Mouse (Mus musculus) 416B (cell line): ENCODE measurements at regions not wholly inside any gene's neighbourhood (a gene's known extent, or its start where the extent isn't known, plus 50 kb on each side); places are given as distances from the start of the nearest gene placed in this dataset.
A peak's percentile ranks its signal among the peaks of the same experiment; 100 is the strongest.

ENCODE experiments used
- DNase-seq: peaks from one replicate; pipeline ENCODE4 v3.0.0; 2011; ENCODE audit warnings: low read depth

GRCm38 (mm10) chr9:88069834-88070233, 257.2 kb upstream of the Nt5e start:
- DNase-seq = no peak

DNA sequence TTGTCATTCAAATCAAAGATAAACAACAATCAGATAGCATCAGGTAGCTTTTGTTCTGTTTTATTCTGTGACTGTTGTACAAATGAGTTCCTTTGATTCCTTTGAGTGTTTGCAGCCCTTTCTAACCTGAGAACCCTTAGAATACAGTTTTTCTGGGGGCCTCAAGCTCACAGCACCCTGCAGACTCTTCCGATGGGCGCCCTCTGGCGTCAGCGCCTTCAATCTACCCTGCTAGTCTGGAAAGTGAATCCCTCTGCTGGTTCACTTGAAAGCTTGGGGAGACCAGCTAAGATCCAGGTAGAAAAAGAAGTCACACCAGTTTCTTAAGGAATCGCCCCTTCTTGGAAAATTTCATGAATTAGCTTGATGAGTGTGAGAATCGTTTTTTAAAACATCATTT, 253.8 kb upstream of the Nt5e start:
- peak; percentile 26 for DNase-seq

DNA sequence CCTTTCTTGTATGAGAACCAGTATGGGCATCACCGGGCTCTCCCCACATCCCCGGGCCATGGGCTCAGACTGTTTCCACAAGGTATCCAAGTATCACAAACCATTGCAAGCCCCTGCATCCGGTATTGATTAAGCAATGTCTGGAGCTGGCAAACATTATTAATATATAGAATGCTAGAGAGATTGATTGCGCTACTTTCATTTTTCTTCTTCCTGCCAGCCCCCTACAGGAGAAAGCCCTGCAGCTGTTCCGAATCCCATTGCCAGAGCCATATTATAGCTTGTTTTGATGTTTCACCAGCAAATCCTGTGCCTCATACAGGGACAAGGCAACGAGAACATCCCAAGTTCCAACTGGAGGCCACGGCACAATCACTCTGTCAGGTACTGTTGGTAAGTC, 253.4 kb upstream of the Nt5e start:
- no peak for DNase-seq

DNA sequence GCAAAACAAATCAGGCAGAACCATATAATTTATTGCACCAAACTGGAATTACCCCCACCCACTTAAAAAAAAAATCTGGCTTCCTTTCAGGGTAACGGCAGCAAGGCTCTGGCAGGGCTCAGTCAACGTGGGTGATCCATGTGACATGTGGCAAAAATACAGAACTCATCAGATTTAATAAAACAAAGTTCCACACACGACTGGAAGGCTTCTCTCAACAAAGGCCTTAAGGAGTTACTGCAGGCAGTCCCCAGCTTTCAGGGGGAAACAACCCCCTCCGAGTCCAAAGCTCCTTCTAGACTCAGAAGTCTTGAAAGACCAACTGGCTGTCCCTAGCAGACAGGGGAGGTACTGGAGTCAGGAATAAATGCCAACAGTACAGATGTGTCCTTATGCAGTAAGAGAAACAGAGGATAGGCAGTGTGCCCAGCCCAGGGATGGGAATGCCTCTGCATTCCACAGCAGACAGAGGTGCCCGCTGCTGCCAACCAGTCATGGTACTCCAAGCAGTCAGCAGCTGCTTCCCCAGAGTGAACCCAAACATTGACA, 244.0 kb upstream of the Nt5e start:
- no peak for DNase-seq

DNA sequence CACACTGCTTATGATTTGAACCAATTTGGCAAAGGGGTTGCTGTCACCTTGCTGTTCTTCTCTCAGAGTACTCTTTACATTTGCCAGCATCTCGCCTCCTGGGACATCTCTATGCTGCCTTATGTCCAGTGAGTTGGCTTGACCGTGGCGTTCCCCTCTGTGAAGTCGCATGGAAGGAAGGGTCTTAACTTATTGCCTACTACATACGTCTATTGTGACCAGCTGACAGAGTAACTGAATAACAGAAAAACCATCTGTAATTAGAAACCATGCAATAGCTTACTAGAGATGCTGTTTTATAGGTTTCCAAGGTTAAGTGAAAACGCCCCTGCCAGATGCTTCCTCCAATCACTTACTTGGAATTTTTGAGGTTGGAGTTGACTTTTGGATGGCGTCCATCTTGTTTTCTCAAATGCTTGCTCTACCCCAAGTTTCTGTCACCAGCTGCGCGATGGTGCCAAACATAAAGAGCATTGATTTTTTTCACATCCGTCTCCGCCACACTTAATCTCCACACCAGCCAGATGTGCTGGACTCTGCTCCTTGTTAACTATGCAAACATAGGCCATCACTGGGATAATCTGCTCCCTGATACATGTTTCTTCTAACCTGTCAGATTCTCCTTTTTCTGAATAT, 241.7 kb upstream of the Nt5e start:
- DNase-seq = no peak

- no peak for DNase-seq
Observed at GRCm38 (mm10) chr9:88085866-88086265, 241.1 kb upstream of the Nt5e start.

- DNase-seq = peak; percentile 10
Observed at GRCm38 (mm10) chr9:88091781-88092527, 235.0 kb upstream of the Nt5e start.

DNA sequence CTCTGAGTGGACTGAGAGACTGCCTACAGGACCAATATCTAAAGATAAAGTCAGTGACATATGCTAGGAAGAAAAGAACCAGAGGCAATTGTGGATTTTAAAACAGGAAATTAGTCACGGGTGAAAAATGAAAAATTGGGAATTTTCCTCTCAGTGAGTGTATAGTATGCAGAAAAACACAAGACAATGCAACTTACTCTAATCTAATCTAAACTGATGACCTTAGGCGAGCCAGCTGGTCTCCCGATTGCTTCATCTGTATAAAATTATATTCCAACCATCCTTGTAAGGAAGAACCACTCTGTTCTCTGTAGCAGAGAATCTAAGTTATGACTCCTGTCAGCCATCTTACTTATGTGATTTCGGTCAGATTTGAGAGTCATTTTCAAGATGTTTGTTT, 234.4 kb upstream of the Nt5e start:
- no peak for DNase-seq

GRCm38 (mm10) chr9:88113094-88113493, 213.9 kb upstream of the Nt5e start:
- DNase-seq = peak; percentile 18

- DNase-seq = no peak
Observed at GRCm38 (mm10) chr9:88120536-88120935, 206.5 kb upstream of the Nt5e start.

DNA sequence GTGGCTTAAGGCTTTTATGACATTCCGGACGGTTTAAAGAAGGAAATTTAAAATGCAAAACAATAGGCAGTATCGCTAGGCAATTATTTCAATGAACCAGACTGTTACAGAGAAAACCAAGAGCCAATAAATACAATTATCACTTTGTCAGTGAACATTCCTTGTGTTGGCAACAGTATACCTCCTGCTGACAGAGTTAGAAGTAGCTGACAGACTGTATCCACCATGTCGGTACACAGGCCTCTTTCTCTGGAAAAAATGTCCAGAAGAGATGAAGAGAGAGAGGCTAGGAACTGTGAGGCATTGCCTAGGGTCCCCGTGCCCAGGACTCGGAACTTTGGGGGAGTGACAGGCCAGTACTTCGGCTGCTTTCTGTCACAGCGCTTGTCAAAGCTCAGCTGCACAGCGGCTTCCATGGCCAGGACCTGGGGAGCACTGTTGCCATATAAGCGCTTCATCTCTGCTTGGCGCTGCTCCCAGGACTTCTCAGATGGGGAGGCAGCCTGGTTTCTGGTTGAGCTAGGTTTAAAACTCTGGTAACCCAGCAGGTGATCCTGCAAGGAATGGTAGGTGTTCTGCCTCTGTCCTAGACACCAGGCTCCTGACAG, 205.9 kb upstream of the Nt5e start:
- DNase-seq = no peak

- DNase-seq = no peak
Observed at GRCm38 (mm10) chr9:88124322-88125005, 202.5 kb upstream of the Nt5e start.

- DNase-seq = no peak
Observed at GRCm38 (mm10) chr9:88163025-88163780, 163.8 kb upstream of the Nt5e start.

GRCm38 (mm10) chr9:88177575-88178254, 149.3 kb upstream of the Nt5e start:
- DNase-seq = no peak

GRCm38 (mm10) chr9:88181189-88181994, 145.6 kb upstream of the Nt5e start:
- DNase-seq = no peak

- no peak for DNase-seq
Observed at GRCm38 (mm10) chr9:88207378-88207777, 119.6 kb upstream of the Nt5e start.

DNA sequence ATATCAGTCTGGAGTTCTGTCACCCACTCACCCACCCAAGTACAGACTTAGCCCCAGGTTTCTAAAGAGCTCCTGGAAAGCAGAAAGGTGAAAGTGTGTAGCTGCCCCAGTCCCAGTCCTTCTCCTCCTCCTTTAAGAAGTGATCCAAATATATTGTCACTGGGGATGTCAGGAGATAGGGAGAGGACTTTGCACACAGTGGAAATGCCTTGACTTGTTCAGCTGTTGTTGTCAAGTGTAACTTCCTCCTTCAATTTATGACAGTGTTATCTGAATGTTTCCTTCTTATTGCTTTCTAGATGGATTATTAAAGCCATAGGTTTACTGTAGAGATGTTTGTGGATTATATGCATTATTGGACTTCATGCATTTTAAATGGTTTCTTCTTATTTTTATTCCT, 119.0 kb upstream of the Nt5e start:
- DNase-seq = no peak

GRCm38 (mm10) chr9:88214758-88215157, 112.2 kb upstream of the Nt5e start:
- DNase-seq = no peak

DNA sequence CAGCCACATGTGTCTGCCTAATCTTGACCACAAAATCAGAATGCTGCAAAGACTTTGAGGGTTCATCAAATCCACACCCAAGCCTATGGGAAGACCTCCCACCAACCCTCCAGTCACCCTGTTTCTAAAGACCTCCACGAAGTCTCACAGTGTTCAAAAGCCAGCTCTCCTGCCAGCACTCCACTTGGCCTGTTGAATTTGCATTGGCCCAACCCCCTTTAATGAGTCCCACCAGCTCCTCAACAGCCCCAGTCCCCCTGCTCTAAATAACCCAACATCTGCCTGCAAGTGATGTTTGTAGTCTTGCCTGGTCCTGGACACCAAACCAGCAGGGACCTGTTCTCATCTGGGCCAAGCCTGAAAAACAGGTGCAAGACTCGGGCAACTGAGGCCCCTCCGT, 106.6 kb upstream of the Nt5e start:
- no peak for DNase-seq

DNA sequence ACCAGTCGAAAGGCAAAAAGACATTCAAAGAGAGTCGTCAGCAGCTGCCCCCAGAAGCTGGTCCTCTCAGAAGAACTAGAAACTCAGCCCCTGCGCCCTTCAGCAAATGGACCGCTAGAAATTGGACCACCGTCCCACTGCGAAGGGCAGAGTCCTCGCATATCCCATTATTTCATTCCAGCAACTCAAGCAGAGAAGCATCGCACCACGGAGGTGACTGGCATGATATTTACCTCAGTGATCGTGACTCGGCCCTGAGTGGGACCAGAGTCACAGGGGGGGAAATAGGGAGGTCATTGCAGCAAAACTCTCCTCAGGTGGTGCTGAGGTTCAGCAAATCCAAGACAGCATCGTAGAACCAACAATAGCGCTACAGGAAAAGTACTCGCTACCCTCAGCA, 105.7 kb upstream of the Nt5e start:
- no peak for DNase-seq
